Mouse (Mus musculus): ENCODE data around the gene Maf.

The Maf gene

GRCm38 (mm10) chr8:115705591-115706110 lies 1.9 kb downstream of the Maf start:
- DNase-seq (ENCODE audit: low spot score) = peak; percentile 71

- no peak for DNase-seq (ENCODE audit: low spot score)
Observed at GRCm38 (mm10) chr8:115703056-115703455, 4.5 kb downstream of the Maf start.

GRCm38 (mm10) chr8:115701001-115701400 lies 6.6 kb downstream of the Maf start:
- DNase-seq (ENCODE audit: low spot score) = no peak

GRCm38 (mm10) chr8:115699151-115699550 lies 8.4 kb downstream of the Maf start:
- DNase-seq (ENCODE audit: low spot score) = no peak

GRCm38 (mm10) chr8:115697410-115697809 lies 10.2 kb downstream of the Maf start:
- DNase-seq (ENCODE audit: low spot score) = no peak

- DNase-seq (ENCODE audit: low spot score) = no peak
Observed at GRCm38 (mm10) chr8:115696661-115697060, 10.9 kb downstream of the Maf start.

- no peak for DNase-seq (ENCODE audit: low spot score)
Observed at GRCm38 (mm10) chr8:115687349-115687748, 20.2 kb downstream of the Maf start.

GRCm38 (mm10) chr8:115683309-115683708 lies 24.3 kb downstream of the Maf start:
- no peak for DNase-seq (ENCODE audit: low spot score)

- DNase-seq (ENCODE audit: low spot score) = no peak
Observed at GRCm38 (mm10) chr8:115679539-115679938, 28.1 kb downstream of the Maf start.

- DNase-seq (ENCODE audit: low spot score) = no peak
Observed at GRCm38 (mm10) chr8:115664866-115665265, 42.7 kb downstream of the Maf start.

GRCm38 (mm10) chr8:115650110-115650521 lies 57.5 kb downstream of the Maf start:
- DNase-seq (ENCODE audit: low spot score) = no peak

- no peak for DNase-seq (ENCODE audit: low spot score)
Observed at GRCm38 (mm10) chr8:115645139-115645538, 62.5 kb downstream of the Maf start.

- DNase-seq (ENCODE audit: low spot score) = no peak
Observed at GRCm38 (mm10) chr8:115641936-115642335, 65.7 kb downstream of the Maf start.

GRCm38 (mm10) chr8:115639951-115640350 lies 67.6 kb downstream of the Maf start:
- no peak for DNase-seq (ENCODE audit: low spot score)

GRCm38 (mm10) chr8:115636751-115637150 lies 70.8 kb downstream of the Maf start:
- DNase-seq (ENCODE audit: low spot score) = no peak
